Mouse (Mus musculus): ENCODE data around the gene Pth2.

- TF ChIP-seq POLR2A (IDR thresholded peaks at IDR 0.05; ENCODE audit: insufficient read depth, low read depth, low read length) (no peak), CTCF (IDR thresholded peaks at IDR 0.05) (no peak), EP300 (IDR thresholded peaks at IDR 0.05; ENCODE audit: insufficient read depth, low read depth, low read length) (no peak)
Measured at GRCm38 (mm10) chr7:45182606-45183005, 1.8 kb downstream of the Pth2 start.

All from heart, adult 2 months (tissue).